Mouse (Mus musculus): ENCODE data around the gene Gm20825.
"Not testable (repeated sequence)": the region's sequence is repeated elsewhere in the genome, so short reads cannot be mapped to it uniquely, and the experiment has no call there.

Gm20825 gene

DNA sequence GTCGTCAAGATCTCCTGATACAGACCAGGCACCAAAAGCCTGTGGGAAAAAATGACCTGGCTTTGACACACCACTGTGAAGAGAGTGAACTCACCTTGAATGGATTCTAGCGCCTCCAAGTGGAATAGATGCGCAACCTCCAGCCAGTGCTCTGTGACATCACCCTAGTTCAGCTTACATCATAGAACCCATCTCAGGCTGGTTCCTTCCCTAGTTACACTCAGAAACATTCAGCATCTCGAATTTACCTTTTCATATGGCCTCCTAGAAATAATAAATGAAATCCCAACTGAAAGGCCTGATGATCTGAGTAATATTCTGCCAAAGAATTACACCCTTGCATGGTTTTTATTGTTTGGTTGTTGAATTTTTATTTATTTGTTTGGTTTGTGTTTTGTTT lies at the start of gene Gm20825:
Gm20825 (minus strand) TSS at position 101 of the 400 bp plus-strand sequence.
- in situ Hi-C loops (cut with MboI, MseI), result not testable (repeated sequence)

Data from T-helper 2 cell (primary cell).